Mouse (Mus musculus) kidney, adult 2 months (tissue): Measurements from ENCODE around the gene Heatr1. TPM values are rescaled to one million over a fixed set of nuclear protein-coding genes. Genes with fewer than 3 reads are reported as not detected.

Source experiments
- DNase-seq: peaks from one replicate; pipeline ENCODE4 v3.0.0; 2021
- H3K27ac ChIP-seq: fragments of 200-500 bp; 2 replicates; pipeline ENCODE4 v1.5.1; 2012; ENCODE audit warnings: low read depth, low read length, control low read depth, inconsistent platforms; ENCODE audit not compliant: insufficient read depth
- H3K27me3 ChIP-seq: fragments of 200-500 bp; replicated peaks from 2 replicates; pipeline ENCODE4 v1.6.1; 2012; ENCODE audit warnings: mild to moderate bottlenecking, moderate library complexity, low read length, inconsistent platforms; ENCODE audit not compliant: control insufficient read depth, insufficient read depth
- H3K36me3 ChIP-seq: fragments of 200-500 bp; 2 replicates; pipeline ENCODE4 v1.6.1; 2012; ENCODE audit warnings: mild to moderate bottlenecking, moderate library complexity, low read length, inconsistent platforms; ENCODE audit not compliant: control insufficient read depth, insufficient read depth
- H3K4me1 ChIP-seq: fragments of 200-500 bp; 2 replicates; pipeline ENCODE4 v1.6.1; 2011; ENCODE audit warnings: low read length; ENCODE audit not compliant: control insufficient read depth, insufficient read depth
- H3K4me3 ChIP-seq: fragments of 200-500 bp; 2 replicates; pipeline ENCODE4 v1.5.1; 2011; ENCODE audit warnings: mild to moderate bottlenecking, low read depth, low read length, control low read depth; ENCODE audit not compliant: insufficient read depth
- CTCF ChIP-seq: fragments of 200-500 bp; conservative IDR thresholded peaks from 2 replicates; pipeline ENCODE4 v1.5.1; 2011; ENCODE audit warnings: low read depth, mild to moderate bottlenecking, control low read depth, low read length, moderate library complexity, mixed read lengths; ENCODE audit not compliant: insufficient read depth, insufficient read length
- POLR2A ChIP-seq: fragments of 200-500 bp; IDR thresholded peaks from one replicate; pipeline ENCODE4 v1.6.1; 2011; ENCODE audit warnings: low read depth, low read length, control low read depth
- WGBS: fragments of 180-500 bp; shearing (Covaris S2); methylation state at CpG from one replicate; pipeline ENCODE4 v1.1.7; 2018; 5-methylcytosine and 5-hydroxymethylcytosine counted together
- polyA plus RNA-seq: library from polyadenylated mRNA; depleted of rRNA; stranded (reverse); fragments of >200 nt; gene quantifications from 2 replicates; pipeline ENCODE4 v1.2.3, GENCODE M21; 2012

Gene Heatr1
- polyA plus RNA-seq, 1 experiment = 16.0 TPM

DNA sequence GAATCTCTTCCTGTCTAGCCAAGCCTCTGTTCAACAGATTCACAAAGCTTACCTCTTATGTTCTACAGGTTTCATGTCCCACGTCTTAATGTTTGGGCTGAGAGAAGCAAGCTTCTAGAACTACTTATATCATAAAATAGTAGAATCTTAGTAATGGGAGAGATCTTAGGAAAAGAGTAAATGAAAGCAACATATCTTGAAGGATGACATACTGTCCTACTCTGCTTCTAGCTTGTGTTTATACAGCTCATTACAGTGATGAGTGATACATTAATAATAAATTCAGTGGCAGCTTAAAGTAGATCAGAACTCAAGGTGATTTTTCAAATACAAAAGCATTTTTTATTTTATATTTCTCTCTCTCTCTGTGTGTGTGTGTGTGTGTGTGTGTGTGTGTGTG lies 70.0 kb downstream of the Heatr1 start, which contains the start of gene Lgals8:
Gene Lgals8 (minus strand): TSS at position 101 of the 400 bp plus-strand sequence.
- no peak for TF ChIP-seq CTCF
- TF ChIP-seq POLR2A = no peak
- Histone ChIP-seq H3K4me1 (0 out of 2 replicates have a peak, but pooled peaks cover under 1% of the 10 kb centered on the region), H3K27ac (no peak within 1 kb of the TSS), H3K4me3 (no peak within 1 kb of the TSS), H3K27me3 (no peaks in the 10 kb centered on the region), H3K36me3 (no peaks in the 10 kb centered on the region)
- DNase-seq = no peak
- WGBS = 84% methylated on average over 1 of the region's 1 CpGs

DNA sequence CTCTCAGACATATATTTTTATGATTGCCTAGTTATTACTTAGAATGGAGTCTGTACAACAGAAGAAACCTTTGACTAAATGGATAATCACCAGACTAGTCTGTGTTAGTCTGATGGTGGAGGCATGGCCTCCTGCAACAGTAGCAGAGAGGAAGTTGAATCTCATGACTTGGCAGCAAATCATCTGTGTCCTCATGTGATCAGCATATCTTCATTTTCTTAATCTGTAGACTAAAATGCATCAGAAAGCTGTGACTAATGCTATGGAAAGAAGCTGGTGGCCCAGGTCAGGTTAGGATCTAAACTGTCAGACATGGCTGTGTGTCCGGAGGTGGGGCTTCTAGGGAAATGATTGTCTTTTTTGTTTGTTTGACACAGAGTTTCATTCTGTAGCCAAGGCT lies 73.7 kb downstream of the Heatr1 start:
- H3K4me3 ChIP-seq = no peak overlapping the region
- no peak overlapping the region for H3K27ac ChIP-seq
- no peaks in the 10 kb centered on the region for H3K36me3 ChIP-seq
- peak; percentile 27 for DNase-seq
- no peaks in the 10 kb centered on the region for H3K4me1 ChIP-seq
- 85% methylated on average over 1 of the region's 1 CpGs for WGBS
- TF ChIP-seq CTCF (no peak), POLR2A (no peak)
- no peaks in the 10 kb centered on the region for H3K27me3 ChIP-seq

DNA sequence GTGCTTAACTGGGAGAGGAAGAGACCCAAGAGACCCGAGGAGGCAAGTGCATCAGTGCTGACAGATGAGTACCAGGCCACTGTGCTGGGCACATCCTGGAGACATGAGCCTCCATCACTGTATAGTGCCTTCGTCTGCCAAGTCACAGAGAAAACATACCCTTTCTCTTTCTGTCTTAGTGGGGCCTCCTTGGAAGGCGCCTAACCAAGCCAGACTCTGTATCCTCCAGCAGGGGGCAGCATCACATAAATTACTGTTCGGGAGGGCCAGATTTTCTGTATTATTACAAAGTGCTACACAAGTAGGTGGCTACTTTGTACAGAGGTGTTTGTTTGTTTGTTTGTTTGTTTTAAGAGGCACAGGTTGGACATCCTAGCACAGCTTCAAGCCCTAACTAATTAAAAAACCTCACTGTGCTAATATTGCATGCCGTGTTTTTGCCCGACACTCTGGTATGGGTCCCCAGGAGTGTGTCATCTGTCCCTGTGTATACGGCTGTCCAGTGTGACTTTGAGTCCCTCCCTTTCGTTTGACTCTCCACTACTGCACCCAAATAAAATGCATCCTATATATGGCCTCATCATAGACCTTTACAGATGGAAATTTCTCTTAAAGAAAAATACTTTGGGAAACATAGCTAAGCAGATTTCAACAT lies 79.0 kb downstream of the Heatr1 start:
- no peaks in the 10 kb centered on the region for H3K27me3 ChIP-seq
- H3K27ac ChIP-seq = no peak overlapping the region
- peak; percentile 73 for TF ChIP-seq CTCF
- no peak for TF ChIP-seq POLR2A
- no peak overlapping the region for H3K4me3 ChIP-seq
- 36% methylated on average over 8 of the region's 8 CpGs for WGBS
- peaks cover 5% of the 10 kb centered on the region; the same call in 1 of the 2 replicates for H3K4me1 ChIP-seq
- H3K36me3 ChIP-seq = no peaks in the 10 kb centered on the region
- peak; percentile 71 for DNase-seq

- Histone ChIP-seq H3K4me1 (peaks cover 5% of the 10 kb centered on the region; the same call in 1 of the 2 replicates), H3K36me3 (no peaks in the 10 kb centered on the region), H3K27me3 (no peaks in the 10 kb centered on the region), H3K27ac (no peak overlapping the region), H3K4me3 (no peak overlapping the region)
- TF ChIP-seq CTCF (no peak), POLR2A (no peak)
- DNase-seq = no peak
- WGBS = 83% methylated on average over 6 of the region's 6 CpGs
Measured at GRCm38 (mm10) chr13:12475239-12475638, 80.4 kb downstream of the Heatr1 start.

DNA sequence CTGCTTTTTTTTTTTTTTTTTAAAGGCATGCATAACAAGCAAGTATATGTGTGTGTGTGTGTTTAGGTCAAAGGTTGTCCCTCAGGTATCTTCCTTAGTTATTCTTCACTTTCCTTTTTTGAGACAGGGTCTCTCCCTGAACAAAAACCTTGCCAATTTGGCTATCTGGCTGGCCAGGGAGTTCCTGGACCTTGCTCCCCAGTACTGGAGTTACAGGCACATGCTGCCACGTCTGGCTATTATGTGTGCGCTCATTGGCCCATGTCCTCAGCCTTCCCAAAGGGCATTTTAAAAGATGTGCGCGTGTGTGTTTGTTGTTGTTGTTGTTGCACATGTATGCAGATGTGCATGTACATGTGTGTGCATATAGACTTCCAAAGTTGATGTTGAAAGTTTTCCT lies 82.1 kb downstream of the Heatr1 start:
- Histone ChIP-seq H3K27ac (no peak overlapping the region), H3K4me3 (no peak overlapping the region), H3K36me3 (no peaks in the 10 kb centered on the region), H3K4me1 (peaks cover 5% of the 10 kb centered on the region; the same call in 1 of the 2 replicates), H3K27me3 (no peaks in the 10 kb centered on the region)
- TF ChIP-seq POLR2A (no peak), CTCF (no peak)
- peak; percentile 72 for DNase-seq
- WGBS = 53% methylated on average over 4 of the region's 4 CpGs

- 35% methylated on average over 15 of the region's 15 CpGs for WGBS
- DNase-seq = peak; percentile 94
- Histone ChIP-seq H3K4me1 (peaks cover 5% of the 10 kb centered on the region; the same call in 1 of the 2 replicates), H3K4me3 (no peak overlapping the region), H3K27me3 (no peaks in the 10 kb centered on the region), H3K36me3 (no peaks in the 10 kb centered on the region), H3K27ac (peak overlapping the region; percentile 53; the same call in 1 of the 2 replicates)
- no peak for TF ChIP-seq CTCF
- TF ChIP-seq POLR2A = no peak
Measured at GRCm38 (mm10) chr13:12478301-12478700, 83.5 kb downstream of the Heatr1 start.

DNA sequence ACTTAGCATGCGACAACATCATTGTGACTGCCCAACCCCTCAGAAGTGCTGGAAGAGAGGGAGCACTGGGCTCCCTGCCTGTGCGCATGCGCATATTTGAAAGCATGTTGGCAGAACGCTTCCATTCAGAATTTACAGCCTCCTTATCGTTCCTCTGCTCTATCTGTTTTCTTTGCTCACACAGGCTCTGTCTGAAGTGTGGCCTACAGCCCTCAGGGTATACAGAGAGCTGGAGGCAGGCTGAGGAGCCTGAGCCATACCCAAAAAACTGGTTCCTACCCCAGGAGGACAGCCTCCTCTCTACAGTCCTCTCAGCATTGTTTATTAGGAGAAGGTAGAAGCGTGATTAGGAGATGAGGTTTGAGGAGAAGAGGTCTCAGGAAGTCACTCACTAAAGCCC lies 85.0 kb downstream of the Heatr1 start:
- 68% methylated on average over 6 of the region's 6 CpGs for WGBS
- Histone ChIP-seq H3K4me1 (peaks cover 5% of the 10 kb centered on the region; the same call in 1 of the 2 replicates), H3K4me3 (no peak overlapping the region), H3K27me3 (no peaks in the 10 kb centered on the region), H3K27ac (no peak overlapping the region), H3K36me3 (no peaks in the 10 kb centered on the region)
- peak; percentile 12 for DNase-seq
- TF ChIP-seq CTCF (no peak), POLR2A (no peak)
